Mouse (Mus musculus): ENCODE measurements around the gene Atp5b. TPM values are rescaled to one million over a fixed set of nuclear protein-coding genes. Genes with fewer than 3 reads are reported as not detected.
"Not testable (repeated sequence)": the region's sequence is repeated elsewhere in the genome, so short reads cannot be mapped to it uniquely, and the experiment has no call there.

Atp5b gene
- total RNA-seq, 2 experiments from 2014 or later: 1,635 to 1,673 TPM

DNA sequence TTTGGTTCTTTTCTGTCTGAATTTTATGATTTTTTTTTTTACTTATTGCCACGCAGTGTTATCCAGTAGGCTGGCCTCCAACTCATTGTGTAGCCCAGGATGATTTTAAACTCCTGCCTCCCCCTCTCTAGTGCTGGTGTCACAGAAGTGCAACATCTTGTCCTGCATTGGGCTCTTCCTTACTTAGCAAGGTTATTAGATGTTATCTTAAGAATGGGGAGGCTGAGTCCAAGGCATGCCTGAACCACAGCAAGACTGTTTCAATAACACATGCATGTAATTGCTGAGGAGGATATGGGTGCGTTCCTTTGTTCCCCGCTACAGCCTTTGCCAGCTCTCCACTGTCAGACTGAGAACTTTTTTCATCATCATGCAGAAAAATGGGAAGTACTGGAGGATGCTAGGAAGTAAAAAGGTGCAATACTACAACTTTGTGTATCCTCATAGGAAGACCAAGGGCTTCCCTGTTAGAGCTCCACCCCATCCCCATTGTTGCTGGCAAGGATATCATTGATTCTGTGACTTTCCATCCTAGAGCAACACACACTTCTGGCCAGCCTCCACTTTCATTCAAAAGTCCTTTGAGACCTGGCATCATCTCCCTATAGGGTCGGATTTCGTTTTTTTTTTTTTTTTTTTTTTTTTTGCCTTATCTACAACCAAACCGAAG is 1.1 kb upstream of the Atp5b start:
- TF ChIP-seq CTCF (conservative IDR thresholded peaks at IDR 0.05): no peak
- peak overlapping the region; percentile 85 for H3K4me3 ChIP-seq
- no peak for DNase-seq (ENCODE audit: low spot score in 2 of 2)
- peak overlapping the region; percentile 99 for H3K27ac ChIP-seq

DNA sequence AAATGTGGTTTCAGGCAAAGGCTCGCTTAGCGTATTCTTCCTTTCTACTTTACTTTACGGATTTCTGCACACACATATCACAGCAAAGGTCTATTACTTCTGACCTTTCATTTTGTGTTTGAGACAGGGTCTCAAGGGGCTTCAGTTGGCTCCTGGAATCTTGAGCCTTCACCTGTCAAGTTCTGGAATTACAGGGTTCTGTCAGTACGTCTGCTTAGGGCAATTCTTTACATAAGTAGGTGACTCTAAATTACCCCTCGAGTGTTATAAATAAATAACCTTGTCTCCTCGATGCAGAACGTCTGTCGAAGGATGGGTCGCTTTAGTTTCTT is 630 bp upstream of the Atp5b start:
- no peak for TF ChIP-seq CTCF (conservative IDR thresholded peaks at IDR 0.05)
- Histone ChIP-seq H3K4me3 (peak overlapping the region; percentile 85), H3K27ac (peak overlapping the region; percentile 99)
- no peak for DNase-seq (ENCODE audit: low spot score in 2 of 2)

DNA sequence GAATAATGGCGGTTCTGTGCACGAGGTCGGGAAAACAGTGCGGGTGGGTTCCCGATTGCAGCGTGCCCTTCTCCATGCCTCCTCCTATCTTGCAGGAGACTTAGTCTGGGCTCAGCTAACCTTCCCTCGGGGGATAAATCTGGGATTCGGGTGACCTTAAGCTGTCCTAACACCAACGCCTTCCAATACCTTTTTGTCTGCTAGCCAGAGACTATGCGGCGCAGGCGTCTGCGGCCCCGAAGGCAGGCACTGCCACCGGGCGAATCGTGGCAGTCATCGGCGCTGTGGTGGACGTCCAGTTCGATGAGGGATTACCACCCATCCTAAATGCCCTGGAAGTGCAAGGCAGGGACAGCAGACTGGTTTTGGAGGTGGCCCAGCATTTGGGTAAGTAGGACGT is 615 bp downstream of the Atp5b start:
- Histone ChIP-seq H3K4me3 (peak overlapping the region; percentile 77), H3K27ac (peak overlapping the region; percentile 99)
- no peak for TF ChIP-seq CTCF (conservative IDR thresholded peaks at IDR 0.05)
- no peak for DNase-seq (ENCODE audit: low spot score in 2 of 2)

DNA sequence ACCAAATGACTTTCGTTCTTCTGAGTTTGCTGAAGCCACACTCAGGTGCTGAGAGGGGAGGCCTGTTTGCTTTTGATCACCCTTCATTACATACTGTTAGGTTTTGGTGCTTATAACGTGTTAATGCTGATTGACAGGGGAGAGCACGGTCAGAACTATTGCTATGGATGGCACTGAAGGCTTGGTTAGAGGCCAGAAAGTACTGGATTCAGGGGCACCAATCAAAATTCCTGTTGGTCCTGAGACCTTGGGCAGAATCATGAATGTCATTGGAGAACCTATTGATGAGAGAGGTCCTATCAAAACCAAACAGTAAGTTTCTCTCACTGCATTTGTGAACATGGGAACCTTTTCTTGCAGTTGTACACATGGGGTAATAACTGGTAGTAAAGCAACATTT is 1.1 kb downstream of the Atp5b start:
- peak overlapping the region; percentile 77 for H3K4me3 ChIP-seq
- no peak for DNase-seq (ENCODE audit: low spot score in 2 of 2)
- no peak for TF ChIP-seq CTCF (conservative IDR thresholded peaks at IDR 0.05)
- peak overlapping the region; percentile 99 for H3K27ac ChIP-seq

DNA sequence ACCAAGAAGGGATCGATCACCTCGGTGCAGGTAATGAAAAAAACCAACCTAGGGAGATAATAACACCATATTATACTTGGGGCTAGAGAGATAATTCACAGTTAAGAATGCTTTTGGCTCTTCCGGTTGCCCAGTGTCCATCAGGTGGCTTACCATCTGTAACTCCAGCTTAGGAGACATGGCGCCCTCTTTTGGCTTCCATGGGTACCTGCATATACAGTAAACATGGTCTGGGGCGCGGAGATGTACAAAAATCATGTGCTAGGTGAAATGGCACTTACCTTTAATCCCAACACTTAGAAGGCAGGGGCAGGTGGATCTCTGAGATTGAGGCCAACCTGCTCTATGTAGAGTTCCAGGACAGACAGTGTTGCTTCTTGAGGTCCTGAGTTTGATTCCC is 3.3 kb downstream of the Atp5b start:
- no peak overlapping the region for H3K4me3 ChIP-seq
- H3K27ac ChIP-seq: no peak overlapping the region
- DNase-seq (ENCODE audit: low spot score in 2 of 2): no peak
- TF ChIP-seq CTCF (conservative IDR thresholded peaks at IDR 0.05): peak; percentile 73

DNA sequence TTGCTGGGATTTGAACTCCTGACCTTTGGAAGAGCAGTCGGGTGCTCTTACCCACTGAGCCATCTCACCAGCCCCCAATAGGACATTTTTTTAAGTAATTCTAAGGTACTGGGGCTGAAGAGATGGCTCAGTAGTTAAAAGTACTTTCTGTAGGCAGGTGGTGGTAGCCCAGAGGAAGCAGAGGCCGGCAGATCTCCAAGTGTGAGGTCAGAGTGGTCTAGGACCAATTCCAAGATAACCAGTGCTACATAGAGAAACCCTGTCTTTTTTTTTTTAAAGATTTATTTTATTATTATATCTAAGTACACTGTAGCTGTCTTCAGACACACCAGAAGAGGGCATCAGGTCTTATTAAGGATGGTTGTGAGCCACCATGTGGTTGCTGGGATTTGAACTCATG is 4.1 kb downstream of the Atp5b start:
- DNase-seq (ENCODE audit: low spot score in 2 of 2); H3K27ac ChIP-seq; H3K4me3 ChIP-seq: not testable (repeated sequence)

DNA sequence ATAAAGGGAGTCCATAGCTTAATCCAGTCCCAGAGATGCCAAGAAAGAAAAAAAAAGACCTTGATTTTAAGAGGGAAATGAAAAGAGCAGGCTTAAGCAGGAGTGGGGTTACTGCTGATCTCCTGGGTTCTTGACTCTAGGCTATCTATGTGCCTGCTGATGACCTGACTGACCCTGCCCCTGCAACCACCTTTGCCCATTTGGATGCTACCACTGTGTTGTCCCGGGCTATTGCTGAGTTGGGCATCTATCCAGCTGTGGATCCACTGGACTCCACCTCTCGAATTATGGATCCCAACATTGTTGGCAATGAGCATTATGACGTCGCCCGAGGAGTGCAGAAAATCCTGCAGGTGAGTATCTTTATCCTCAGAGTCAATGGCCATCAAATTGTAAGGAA is 5.1 kb downstream of the Atp5b start:
- no peak for DNase-seq (ENCODE audit: low spot score in 2 of 2)
- Histone ChIP-seq H3K4me3 (no peak overlapping the region), H3K27ac (no peak overlapping the region)
- TF ChIP-seq CTCF (conservative IDR thresholded peaks at IDR 0.05): no peak

DNA sequence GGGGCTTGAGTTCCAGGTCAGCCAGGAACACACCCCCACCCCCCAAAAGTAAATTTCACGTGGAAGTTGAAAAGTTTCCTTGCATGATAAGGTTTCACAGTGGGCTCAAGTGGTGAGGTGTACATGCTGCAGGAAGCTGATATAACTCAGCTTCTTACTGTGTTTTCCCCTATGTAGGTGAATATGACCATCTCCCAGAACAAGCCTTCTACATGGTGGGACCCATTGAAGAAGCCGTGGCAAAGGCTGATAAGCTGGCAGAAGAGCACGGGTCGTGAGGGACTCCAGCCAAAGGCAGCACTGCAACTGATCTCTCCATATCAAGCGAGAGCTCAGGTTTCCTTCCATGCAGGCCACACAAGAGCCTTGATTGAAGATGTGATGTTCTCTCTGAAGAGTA is 6.8 kb downstream of the Atp5b start:
- no peak overlapping the region for H3K4me3 ChIP-seq
- no peak for DNase-seq (ENCODE audit: low spot score in 2 of 2)
- H3K27ac ChIP-seq: no peak overlapping the region
- no peak for TF ChIP-seq CTCF (conservative IDR thresholded peaks at IDR 0.05)

DNA sequence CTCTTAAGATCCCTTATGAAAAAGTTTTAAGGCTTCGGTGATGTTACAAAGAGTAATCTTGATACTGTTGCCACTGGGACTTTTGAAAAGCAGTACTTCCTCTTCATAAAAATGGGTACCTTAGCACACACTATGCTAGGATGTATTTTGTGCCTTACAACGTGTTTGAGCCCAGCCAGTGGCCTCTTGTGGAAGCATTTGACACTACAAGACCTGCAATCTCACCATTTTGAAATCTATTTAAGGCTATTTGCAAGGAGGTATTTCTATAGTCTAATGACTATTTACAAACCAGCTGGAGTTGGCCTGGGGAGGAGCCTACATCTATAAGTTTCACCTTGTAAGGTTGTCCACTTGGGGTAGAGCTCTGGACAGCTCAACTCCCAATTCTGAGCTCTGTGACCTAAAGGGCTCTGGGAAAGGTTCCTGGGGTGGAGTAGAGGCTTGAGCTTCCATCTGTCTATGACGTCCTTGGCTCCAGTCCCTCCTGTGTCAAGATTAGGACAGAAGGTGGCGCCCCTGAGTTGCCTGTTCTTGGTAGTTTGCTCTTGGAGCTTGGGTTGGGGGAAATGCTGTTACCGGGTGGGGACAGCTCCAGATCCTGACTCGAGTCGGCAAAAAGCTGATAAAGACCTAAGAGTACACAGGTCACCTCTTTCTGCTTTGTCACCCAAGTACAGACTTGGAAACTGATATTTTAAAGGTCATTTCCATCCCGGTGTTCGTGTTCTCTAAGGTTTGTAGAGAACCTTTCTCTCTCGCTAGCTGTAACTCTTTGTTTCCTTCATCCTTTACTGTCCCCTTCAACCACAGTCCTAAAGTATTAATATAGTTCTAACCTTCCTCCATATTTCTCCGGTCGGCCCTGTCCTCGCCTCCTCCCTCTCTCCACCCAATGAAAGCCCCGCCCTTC is 7.8 kb downstream of the Atp5b start:
- Histone ChIP-seq H3K4me3 (peak overlapping the region; percentile 88), H3K27ac (peak overlapping the region; percentile 97)
- peak; percentile 82 to 89 for DNase-seq (ENCODE audit: low spot score in 2 of 2)
- TF ChIP-seq CTCF (conservative IDR thresholded peaks at IDR 0.05): peak; percentile 82

DNA sequence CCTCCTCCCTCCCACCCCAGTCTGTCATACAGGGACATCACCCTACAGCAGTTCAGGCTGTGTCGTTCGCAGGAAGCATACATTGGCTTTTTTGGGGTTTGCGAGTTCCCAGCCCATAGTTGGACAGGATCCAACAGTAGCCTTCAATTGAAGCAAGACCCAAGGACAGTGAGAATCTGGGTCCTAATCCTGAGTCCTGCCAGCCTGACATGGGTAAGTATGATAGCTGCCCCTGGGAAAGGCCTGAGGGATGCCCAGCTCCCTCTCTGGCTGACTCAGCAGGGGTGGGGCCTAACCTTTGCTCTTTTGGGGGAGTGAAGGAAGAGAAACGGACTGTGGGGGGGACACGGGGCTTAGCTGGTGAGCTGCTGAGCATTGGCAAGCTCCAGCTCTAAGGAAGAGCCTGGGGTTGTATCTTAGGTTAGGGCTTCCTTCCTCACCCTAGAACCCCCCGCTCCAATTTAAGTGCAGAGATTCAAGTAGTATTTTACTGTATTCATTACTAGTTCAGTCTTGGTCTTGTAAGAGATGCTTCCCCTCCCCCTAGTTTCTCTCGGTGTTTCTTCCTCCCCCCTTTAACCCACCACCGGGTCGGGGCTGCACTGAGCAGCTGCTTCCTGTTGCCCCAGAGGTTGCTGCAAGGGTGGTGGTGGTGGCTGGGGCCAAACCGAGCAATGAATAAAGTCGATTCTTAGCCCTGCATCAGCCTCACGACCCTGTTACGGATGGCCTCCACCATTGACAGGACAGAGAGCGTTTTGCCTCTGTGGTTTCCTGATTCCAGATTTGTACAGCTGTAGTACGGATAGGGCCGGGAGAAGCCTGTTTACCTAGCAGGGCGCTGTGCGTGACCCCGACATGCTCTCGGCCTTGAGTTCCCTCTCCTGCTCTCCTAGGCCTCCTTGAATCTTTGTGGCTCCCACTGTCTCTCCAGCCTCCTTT is 8.8 kb downstream of the Atp5b start, which contains the start of gene Baz2a:
Gene Baz2a, plus strand, starts transcription at position 14 of the 942 bp plus-strand sequence.
- peak within 1 kb of the TSS; percentile 97 for H3K27ac ChIP-seq
- no peak for TF ChIP-seq CTCF (conservative IDR thresholded peaks at IDR 0.05)
- H3K4me3 ChIP-seq: peak within 1 kb of the TSS; percentile 88
- no peak for DNase-seq (ENCODE audit: low spot score in 2 of 2)

DNA sequence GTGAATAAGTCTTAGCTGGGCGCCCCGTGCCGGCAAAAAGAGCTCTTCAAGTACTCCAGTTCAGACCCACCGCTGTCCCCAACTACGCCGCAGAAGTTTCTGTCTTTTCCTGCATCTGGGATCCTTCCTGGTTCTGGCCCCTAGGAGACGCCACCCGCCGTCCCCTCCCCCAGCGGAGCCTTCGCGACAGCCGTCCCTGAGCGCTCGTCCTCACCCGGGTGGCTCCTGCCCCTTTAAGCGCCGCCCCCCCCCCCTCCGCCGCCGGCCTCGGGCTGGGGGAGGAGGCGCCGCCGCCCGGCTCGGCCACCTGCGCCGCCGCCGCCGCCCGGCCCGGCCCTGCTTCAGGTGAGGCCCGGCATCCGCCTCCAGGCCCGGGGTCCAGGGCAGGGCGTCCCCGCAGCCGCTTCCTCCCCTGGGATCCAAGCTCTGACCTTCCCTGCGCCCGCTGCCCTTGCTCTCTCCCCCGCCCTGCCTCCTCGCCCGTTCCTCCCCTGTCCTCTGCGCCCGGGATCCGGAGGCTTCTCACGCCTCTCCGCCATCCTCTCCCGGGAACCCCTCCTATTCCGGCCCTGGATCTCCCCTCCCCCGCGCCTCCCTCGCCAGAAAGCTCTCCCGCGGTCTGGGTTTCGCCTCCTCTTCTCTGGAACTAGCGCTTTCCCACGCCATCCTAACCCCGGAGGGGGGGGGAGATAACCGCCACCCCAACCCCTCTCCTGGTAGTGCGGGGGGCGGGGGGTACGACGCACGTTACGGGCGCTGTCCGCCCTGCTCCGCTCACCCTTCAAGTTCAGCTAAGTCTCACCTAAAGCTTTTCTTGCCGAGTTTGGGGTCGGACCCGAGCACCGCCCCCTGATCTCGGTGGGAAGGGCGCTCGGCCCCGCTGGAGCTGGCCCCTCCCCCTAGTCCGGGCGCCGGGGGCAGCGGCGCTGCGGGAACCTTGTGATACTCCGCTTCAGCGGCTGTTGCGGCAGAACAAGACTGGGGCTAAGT is 9.7 kb downstream of the Atp5b start:
- Histone ChIP-seq H3K27ac (peak overlapping the region; percentile 97), H3K4me3 (peak overlapping the region; percentile 88)
- DNase-seq (ENCODE audit: low spot score in 2 of 2): peak; percentile 70 to 74
- peak; percentile 66 for TF ChIP-seq CTCF (conservative IDR thresholded peaks at IDR 0.05)
